Mouse (Mus musculus) kidney, embryonic 14.5 days (tissue): ENCODE results near the gene Gnpat. TPM values are rescaled to one million over a fixed set of nuclear protein-coding genes. Genes with fewer than 3 reads are reported as not detected.

Experiments used
- ATAC-seq: fragments of 200-750 bp; cut with Nextera tagmentation; 2 replicates; pipeline ENCODE4 v1.8.0; 2017; ENCODE audit warnings: moderate number of reproducible peaks, mild to moderate bottlenecking, moderate TSS enrichment, moderate library complexity; ENCODE audit not compliant: low FRiP score, low TSS enrichment
- H3K27ac ChIP-seq: fragments of 300-500 bp; sonication (generic); 2 replicates; pipeline ENCODE4 v1.5.1; 2014; ENCODE audit warnings: low read depth, mild to moderate bottlenecking, low read length, moderate library complexity, mixed read lengths
- H3K27me3 ChIP-seq: fragments of 300-500 bp; sonication (generic); 2 replicates; pipeline ENCODE4 v1.6.1; 2014; ENCODE audit warnings: mild to moderate bottlenecking, low read length; ENCODE audit not compliant: control insufficient read depth, insufficient read depth
- H3K36me3 ChIP-seq: fragments of 300-500 bp; sonication (generic); 2 replicates; pipeline ENCODE4 v1.6.1; 2014; ENCODE audit warnings: low read length, mixed read lengths; ENCODE audit not compliant: control insufficient read depth, insufficient read depth
- H3K4me1 ChIP-seq: fragments of 300-500 bp; sonication (generic); 2 replicates; pipeline ENCODE4 v1.6.1; 2014; ENCODE audit warnings: low read length, mixed read lengths; ENCODE audit not compliant: control insufficient read depth, insufficient read depth
- H3K4me2 ChIP-seq: fragments of 300-500 bp; sonication (generic); replicated peaks from 2 replicates; pipeline ENCODE4 v1.6.1; 2014; ENCODE audit warnings: low read depth, mild to moderate bottlenecking, low read length
- H3K4me3 ChIP-seq: fragments of 300-500 bp; sonication (generic); 2 replicates; pipeline ENCODE4 v1.5.1; 2014; ENCODE audit warnings: mild to moderate bottlenecking, low read length
- H3K9ac ChIP-seq: fragments of 300-500 bp; sonication (generic); 2 replicates; pipeline ENCODE4 v1.6.1; 2014; ENCODE audit warnings: low read depth, mild to moderate bottlenecking, low read length, moderate library complexity
- H3K9me3 ChIP-seq: fragments of 300-500 bp; sonication (generic); 2 replicates; pipeline ENCODE4 v1.6.1; 2016; ENCODE audit warnings: low read length; ENCODE audit not compliant: control insufficient read depth
- WGBS: fragments of 180-500 bp; shearing (Covaris S2); extraction: QIAGEN DNeasy Blood & Tissue Kit; methylation state at CpG from one replicate; pipeline ENCODE4 v1.1.7; 2014; 5-methylcytosine and 5-hydroxymethylcytosine counted together
- polyA plus RNA-seq: library from polyadenylated mRNA; unstranded; fragments of >200 nt; fragmentation: Nextera tagmentation; extraction: Ambion mirVana; gene quantifications from 2 replicates; pipeline ENCODE4 v1.2.1, GENCODE M21; 2014

Gnpat gene
- polyA plus RNA-seq, 1 experiment from 2014 or later: 122 TPM

DNA sequence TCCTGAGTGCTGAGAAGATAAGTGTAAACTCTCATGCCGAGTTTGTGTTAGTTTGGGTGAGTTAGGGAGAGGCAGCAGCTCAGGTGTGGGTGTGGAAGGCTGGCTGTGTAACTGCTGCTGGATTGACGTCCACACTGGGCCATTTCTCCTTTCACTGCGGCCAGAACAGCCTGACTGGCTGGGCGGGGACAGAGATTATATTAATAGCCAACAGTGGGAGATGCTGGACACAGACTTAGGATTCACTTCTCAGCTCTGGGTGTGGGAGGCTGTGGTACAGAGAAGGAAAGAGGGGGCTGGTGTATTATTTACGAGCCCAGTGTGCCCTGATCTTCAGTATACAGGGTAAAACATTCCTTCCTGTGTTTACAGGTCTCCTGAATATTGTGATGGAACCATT, 15.3 kb downstream of the Gnpat start:
- H3K9ac ChIP-seq: no peak overlapping the region
- H3K4me2 ChIP-seq: no peak overlapping the region
- H3K9me3 ChIP-seq: no peaks in the 10 kb centered on the region
- no peaks in the 10 kb centered on the region for H3K27me3 ChIP-seq
- H3K36me3 ChIP-seq: peaks cover 91% of the 10 kb centered on the region
- no peaks in the 10 kb centered on the region for H3K4me1 ChIP-seq
- no peak overlapping the region for H3K27ac ChIP-seq
- no peak for ATAC-seq
- H3K4me3 ChIP-seq: no peak overlapping the region
- 88% methylated on average over 5 of the region's 5 CpGs for WGBS

DNA sequence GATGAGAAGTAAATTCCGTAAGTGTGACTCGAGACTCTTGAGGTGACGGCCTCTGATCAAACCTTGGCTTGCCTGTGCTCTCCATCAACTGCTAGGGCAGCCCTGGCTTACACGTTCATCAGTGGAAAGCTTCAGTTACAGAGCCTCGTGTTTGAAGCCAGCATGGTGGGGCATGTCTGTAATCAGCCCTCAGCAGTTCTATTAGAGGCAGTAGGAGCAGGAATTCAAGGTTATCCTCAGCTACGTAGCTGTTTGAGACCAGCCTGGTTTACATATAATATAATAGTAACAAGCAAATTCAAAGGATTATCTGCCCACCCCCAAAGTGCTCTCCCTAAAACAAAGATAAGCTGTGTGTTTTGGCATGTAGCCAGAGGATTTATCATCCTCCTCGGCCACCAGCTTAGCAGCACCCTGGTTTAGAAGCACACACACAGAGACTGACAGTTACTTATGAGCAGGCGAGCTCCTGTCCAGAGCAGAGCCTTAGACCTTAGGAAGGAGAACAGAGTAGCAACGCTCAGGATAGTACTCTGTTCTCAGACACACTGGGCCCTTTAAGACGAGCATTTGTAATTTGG, 16.2 kb downstream of the Gnpat start:
- WGBS: 80% methylated on average over 10 of the region's 10 CpGs
- Histone ChIP-seq H3K4me3 (no peak overlapping the region), H3K9ac (no peak overlapping the region), H3K9me3 (no peaks in the 10 kb centered on the region), H3K36me3 (peaks cover 91% of the 10 kb centered on the region), H3K27ac (no peak overlapping the region), H3K27me3 (no peaks in the 10 kb centered on the region), H3K4me1 (no peaks in the 10 kb centered on the region), H3K4me2 (no peak overlapping the region)
- no peak for ATAC-seq

DNA sequence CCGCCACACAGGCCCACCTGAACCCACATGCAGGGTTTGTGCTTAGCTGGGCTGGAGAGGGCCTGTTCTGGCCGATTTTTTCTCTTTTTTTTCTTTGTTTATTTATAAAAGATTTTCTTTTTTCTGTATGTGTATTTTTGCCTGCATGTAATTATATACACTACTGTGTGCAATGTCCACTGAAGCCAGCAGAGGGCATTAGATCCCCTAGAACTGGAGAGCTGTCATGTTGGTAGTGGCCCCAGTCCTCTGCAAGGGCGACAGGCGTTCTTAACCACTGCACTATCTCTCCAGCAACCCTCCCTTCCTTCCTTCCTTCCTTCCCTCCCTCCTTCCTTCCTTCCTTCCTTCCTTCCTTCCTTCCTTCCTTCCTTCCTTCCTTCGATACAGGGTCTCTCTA, 25.6 kb downstream of the Gnpat start:
- Histone ChIP-seq H3K4me3 (no peak overlapping the region), H3K4me1 (no peaks in the 10 kb centered on the region), H3K27me3 (no peaks in the 10 kb centered on the region), H3K4me2 (no peak overlapping the region), H3K9me3 (peaks cover 3% of the 10 kb centered on the region; the same call in 1 of the 2 replicates), H3K9ac (no peak overlapping the region), H3K36me3 (peaks cover 84% of the 10 kb centered on the region), H3K27ac (no peak overlapping the region)
- 97% methylated on average over 5 of the region's 5 CpGs for WGBS
- no peak for ATAC-seq

DNA sequence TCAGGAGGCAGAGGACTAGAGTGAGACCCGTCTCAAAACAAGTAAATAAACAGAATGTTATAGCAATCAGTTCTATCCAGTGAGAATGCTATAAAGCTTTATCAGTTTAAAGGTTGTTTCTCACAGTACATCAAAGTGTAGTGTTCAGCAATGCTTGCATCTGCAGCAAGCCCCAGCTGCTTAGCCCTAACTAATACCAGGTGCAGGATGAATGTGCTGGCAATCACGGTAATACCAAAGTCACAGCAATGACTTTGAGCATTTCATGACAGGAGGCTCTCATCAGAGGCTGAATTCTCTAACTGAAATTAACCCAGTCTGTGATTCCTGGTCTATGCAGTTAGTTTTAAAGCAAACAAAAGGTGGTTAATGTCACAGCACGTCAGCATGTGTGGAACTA, 29.8 kb downstream of the Gnpat start:
- Histone ChIP-seq H3K4me3 (no peak overlapping the region), H3K27me3 (no peaks in the 10 kb centered on the region), H3K36me3 (peaks cover 59% of the 10 kb centered on the region), H3K4me2 (no peak overlapping the region), H3K9me3 (peaks cover under 1% of the 10 kb centered on the region; the same call in 1 of the 2 replicates), H3K9ac (no peak overlapping the region), H3K4me1 (peaks cover 12% of the 10 kb centered on the region), H3K27ac (no peak overlapping the region)
- WGBS: 73% methylated on average over 3 of the region's 3 CpGs
- no peak for ATAC-seq

DNA sequence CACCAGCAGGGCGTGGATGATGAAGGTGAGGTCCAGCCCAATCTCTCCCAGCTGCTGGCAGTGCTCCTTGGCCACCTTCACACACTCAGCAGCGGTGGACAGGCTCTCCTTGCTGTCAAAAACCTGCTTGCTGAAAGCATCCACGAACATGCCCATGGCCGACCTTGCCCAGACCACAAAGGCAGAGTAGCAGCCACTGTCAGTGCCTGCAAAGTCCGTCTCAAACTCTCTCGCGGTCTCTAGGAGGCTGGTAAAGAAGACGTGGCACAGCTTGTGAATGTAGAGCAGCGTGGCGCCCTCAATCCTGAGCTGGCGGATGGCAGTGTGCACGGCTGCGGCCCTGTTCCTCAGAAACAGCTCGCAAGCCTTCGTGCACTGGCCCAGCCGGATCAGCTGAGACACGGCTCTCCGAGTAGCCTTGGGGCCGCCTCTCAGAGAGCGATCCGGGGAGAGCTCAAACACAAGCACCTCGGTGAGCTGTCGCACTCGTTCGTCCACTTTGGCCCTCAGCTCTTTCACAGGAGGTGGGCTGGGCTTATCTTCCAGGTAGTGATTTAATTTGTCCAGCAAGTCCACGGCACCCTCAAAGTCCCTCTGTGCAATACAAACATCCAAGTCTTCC, 33.3 kb downstream of the Gnpat start:
- Histone ChIP-seq H3K4me2 (peak overlapping the region; percentile 99), H3K9me3 (no peaks in the 10 kb centered on the region), H3K4me1 (peaks cover 19% of the 10 kb centered on the region), H3K9ac (peak overlapping the region; percentile 85; the same call in 1 of the 2 replicates), H3K4me3 (peak overlapping the region; percentile 95), H3K27me3 (no peaks in the 10 kb centered on the region), H3K27ac (no peak overlapping the region), H3K36me3 (peaks cover 38% of the 10 kb centered on the region)
- 78% methylated on average over 26 of the region's 26 CpGs for WGBS
- ATAC-seq: no peak

DNA sequence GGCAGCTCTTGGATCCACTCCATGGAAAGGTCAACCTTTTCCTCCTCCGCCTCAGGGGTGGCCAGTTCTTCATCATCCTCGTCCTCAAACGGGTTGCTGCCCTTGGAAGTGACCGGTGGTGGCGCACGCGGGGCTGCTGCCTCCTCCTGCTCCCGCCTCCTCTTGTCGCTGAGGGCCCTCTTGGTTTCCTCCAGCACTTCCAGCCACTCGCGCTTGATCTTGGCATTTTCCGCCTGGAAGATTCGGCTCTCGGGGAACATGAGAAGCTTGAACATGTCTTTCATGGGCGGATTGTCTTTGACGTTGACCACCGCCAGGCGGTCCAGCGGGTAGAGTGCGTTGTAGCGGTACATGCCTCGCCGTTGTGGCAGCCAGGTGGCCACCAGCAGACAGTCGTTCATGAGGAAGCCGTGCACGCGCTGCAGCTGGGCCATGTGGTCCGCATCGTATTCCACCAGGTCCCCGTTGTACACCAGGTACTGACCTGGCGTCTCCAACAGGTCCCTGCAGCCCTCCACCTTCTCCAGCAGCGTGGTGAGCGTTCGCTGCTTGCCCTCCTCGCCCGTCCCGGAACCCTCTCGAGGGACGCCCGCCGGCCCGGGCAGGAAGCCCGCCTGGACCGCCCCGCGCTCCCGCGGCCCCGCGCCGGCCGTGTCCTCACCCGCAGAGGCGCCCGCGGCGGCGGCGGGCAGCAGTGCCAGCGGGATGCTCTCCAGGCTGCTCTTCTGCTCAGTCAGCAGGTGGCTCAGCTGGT, 34.0 kb downstream of the Gnpat start:
- Histone ChIP-seq H3K36me3 (peaks cover 36% of the 10 kb centered on the region), H3K4me1 (peaks cover 19% of the 10 kb centered on the region), H3K4me2 (peak overlapping the region; percentile 99), H3K9me3 (no peaks in the 10 kb centered on the region), H3K9ac (peak overlapping the region; percentile 85), H3K27ac (peak overlapping the region; percentile 78), H3K4me3 (peak overlapping the region; percentile 95), H3K27me3 (no peaks in the 10 kb centered on the region)
- WGBS: under 1% methylated on average over 56 of the region's 60 CpGs
- ATAC-seq: peak; percentile 45

DNA sequence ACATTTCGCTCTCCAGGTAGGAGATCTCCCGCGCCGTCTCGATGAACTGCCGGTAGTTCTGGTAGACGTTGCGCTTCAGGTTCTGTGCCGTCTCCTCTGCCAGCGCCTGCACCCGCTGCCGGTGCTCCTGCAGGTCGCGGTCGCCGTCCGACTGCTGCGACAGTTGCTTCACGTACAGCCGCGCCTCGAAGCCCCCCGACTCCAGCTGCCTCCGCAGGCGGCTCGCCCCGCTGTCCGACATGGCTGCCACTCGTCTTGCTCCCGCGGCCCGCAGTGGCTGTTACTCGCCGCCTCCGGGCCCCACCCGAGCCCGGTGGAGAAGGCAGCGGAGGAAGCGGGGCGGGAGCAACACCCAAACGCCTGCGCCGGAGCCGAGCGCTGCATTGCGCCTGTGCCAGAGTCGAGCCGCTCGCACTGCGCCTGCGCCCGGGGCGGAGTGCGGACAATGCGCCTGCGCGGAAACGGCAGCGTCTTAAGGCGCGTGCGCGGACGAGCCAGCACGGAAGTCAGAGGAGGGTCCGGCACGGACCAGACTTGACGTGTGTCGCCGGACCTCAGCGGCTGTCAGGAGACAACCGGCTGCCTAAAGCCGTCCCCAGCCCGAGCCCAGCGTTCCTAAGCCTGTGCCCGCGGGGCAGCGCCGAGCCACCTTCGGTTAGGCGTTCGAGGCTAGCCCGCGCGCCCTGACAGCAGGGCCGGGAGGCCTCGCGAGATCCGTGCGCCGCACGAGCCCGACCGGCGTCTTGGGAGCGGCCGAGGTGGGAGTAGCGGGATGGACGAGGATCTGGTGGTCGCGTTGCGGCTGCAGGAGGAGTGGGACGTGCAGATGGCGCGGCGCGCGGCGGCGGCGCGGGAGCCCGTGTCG, 34.8 kb downstream of the Gnpat start, which contains the start of the genes Exoc8 and Sprtn:
Gene Exoc8, minus strand, starts transcription at position 320 of the 865 bp plus-strand sequence.
Gene Sprtn, plus strand, starts transcription at position 501 of the 865 bp plus-strand sequence.
- Histone ChIP-seq H3K36me3 (peaks cover 42% of the 10 kb centered on the region), H3K4me1 (peaks cover 19% of the 10 kb centered on the region), H3K27me3 (no peaks in the 10 kb centered on the region), H3K9ac (peak within 1 kb of the TSS; percentile 85), H3K9me3 (no peaks in the 10 kb centered on the region), H3K4me3 (peak within 1 kb of the TSS; percentile 95), H3K4me2 (peak within 1 kb of the TSS; percentile 99), H3K27ac (peak within 1 kb of the TSS; percentile 78)
- ATAC-seq: peak; percentile 87
- WGBS: under 1% methylated on average over 114 of the region's 114 CpGs

DNA sequence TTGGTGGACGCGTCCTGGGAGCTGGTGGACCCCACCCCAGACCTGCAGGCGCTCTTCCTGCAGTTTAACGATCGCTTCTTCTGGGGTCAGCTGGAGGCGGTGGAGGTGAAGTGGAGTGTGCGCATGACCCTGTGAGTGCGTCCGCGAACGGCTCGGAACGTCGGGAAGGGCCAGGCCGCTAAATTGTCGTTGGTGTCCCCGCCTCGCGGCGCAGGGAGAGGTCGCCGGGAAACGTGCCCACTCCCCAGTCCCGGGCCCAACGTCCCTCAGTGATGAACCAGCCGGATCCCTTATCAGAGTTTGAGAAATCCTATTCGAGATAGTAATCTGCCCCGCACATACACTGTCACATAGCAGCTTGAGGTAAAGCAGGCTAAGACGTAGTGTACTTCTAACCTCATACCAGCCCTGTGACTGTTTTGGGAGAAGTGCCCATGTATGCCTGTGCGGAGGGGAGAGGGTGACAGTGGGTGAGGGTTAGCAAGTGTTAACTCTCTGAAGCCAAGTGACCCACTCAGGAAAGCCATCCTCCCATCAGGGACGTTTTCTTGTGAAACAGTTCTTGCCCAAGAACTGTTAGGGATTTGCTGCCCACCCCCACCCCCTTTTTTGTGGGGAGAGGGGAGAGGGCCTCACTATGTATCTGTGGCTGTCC, 35.5 kb downstream of the Gnpat start:
- Histone ChIP-seq H3K27ac (0 out of 2 replicates have a peak overlapping the region, but pooled peaks have one; percentile 37), H3K36me3 (peaks cover 49% of the 10 kb centered on the region)
- ATAC-seq: peak; percentile 25; the same call in 1 of the 2 replicates

More for the DNA sequence above, 35.5 kb downstream of the Gnpat start:
- Histone ChIP-seq H3K27me3 (no peaks in the 10 kb centered on the region), H3K4me1 (peaks cover 19% of the 10 kb centered on the region), H3K4me2 (peak overlapping the region; percentile 99), H3K9ac (peak overlapping the region; percentile 85), H3K9me3 (no peaks in the 10 kb centered on the region), H3K4me3 (peak overlapping the region; percentile 95)
- 8% methylated on average over 31 of the region's 31 CpGs for WGBS
